Mouse (Mus musculus) myocyte (in vitro differentiated cells): ENCODE data around the gene Arf6.

Experiments used
- CEBPB ChIP-seq: IDR thresholded peaks from 2 replicates; pipeline ENCODE4 v1.6.1; 2011; ENCODE audit warnings: mild to moderate bottlenecking, moderate library complexity; ENCODE audit not compliant: poor library complexity, insufficient read depth, severe bottlenecking
- E2F4 ChIP-seq: IDR thresholded peaks from one replicate; pipeline ENCODE4 v1.6.1; 2011; ENCODE audit warnings: mild to moderate bottlenecking, control low read depth, moderate library complexity; ENCODE audit not compliant: insufficient read depth
- MAX ChIP-seq: IDR thresholded peaks from one replicate; pipeline ENCODE4 v1.6.1; 2011; ENCODE audit warnings: low read depth, mild to moderate bottlenecking, control low read depth
- MYOD1 ChIP-seq, 3 experiments: IDR thresholded peaks; one replicate each; pipeline ENCODE4 v1.6.1; 2011; ENCODE audit warnings: control low read depth in 2 of 3, low read depth in 2 of 3, mild to moderate bottlenecking in 2 of 3, moderate library complexity in 1 of 3; ENCODE audit not compliant: insufficient read length in 2 of 3, control insufficient read depth in 1 of 3
- MYOG ChIP-seq, 3 experiments: IDR thresholded peaks; one replicate each; pipeline ENCODE4 v1.6.1; 2011; ENCODE audit warnings: control low read depth in 2 of 3, low read depth in 2 of 3, mild to moderate bottlenecking in 2 of 3; ENCODE audit not compliant: insufficient read length in 2 of 3, control insufficient read depth in 1 of 3, insufficient read depth in 1 of 3
- POLR2A ChIP-seq: IDR thresholded peaks from one replicate; pipeline ENCODE4 v1.6.1; 2011; ENCODE audit warnings: low read depth, mild to moderate bottlenecking, control low read depth, moderate library complexity; ENCODE audit not compliant: insufficient read length
- POLR2AphosphoS2 ChIP-seq: IDR thresholded peaks from one replicate; pipeline ENCODE4 v1.6.1; 2011; ENCODE audit warnings: low read depth, control low read depth; ENCODE audit not compliant: insufficient read length
- TCF12 ChIP-seq: IDR thresholded peaks from one replicate; pipeline ENCODE4 v1.6.1; 2011; ENCODE audit warnings: mild to moderate bottlenecking, control low read depth; ENCODE audit not compliant: poor library complexity, insufficient read depth, severe bottlenecking
- USF1 ChIP-seq: IDR thresholded peaks from one replicate; pipeline ENCODE4 v1.6.1; 2011; ENCODE audit warnings: low read depth, mild to moderate bottlenecking, control low read depth, moderate library complexity

DNA sequence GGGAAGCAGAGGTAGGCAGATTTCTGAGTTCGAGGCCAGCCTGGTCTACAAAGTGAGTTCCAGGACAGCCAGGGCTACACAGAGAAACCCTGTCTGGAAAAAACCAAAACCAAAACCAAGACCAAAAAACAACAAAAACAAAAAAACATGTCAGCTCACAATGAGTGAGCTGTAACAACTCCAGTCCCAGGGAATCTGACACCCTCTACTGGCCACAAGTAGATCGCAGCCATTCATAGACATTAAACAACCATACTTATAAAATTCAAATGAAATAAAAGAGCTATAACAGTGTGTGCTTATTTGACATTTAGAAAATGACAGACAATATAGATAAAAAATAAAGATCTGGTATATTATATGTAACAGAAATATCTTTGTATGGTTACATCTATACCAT, 38.4 kb upstream of the Arf6 start:
- TF ChIP-seq POLR2AphosphoS2 (no peak), USF1 (no peak), POLR2A (no peak), TCF12 (no peak), MYOG (IDR thresholded peaks at IDR 0.05; ENCODE audit: control insufficient read depth in 1 of 3, insufficient read depth in 1 of 3, insufficient read length in 2 of 3, low read depth in 2 of 3) (no peak), CEBPB (no peak), MYOD1 (IDR thresholded peaks at IDR 0.05; ENCODE audit: control insufficient read depth in 1 of 3, insufficient read length in 2 of 3, low read depth in 2 of 3) (no peak), E2F4 (no peak), MAX (no peak)
